Mouse (Mus musculus) embryonic fibroblast, embryonic 13.5 days (primary cell): ENCODE results near the gene Krt82.

Experiments used
- CTCF ChIP-seq: IDR thresholded peaks from 2 replicates; pipeline ENCODE4 v1.5.1; 2011; ENCODE audit warnings: mild to moderate bottlenecking, control low read depth, low read length, moderate library complexity, borderline replicate concordance; ENCODE audit not compliant: insufficient read depth
- POLR2A ChIP-seq: IDR thresholded peaks from 2 replicates; pipeline ENCODE4 v1.6.1; 2011; ENCODE audit warnings: low read depth, mild to moderate bottlenecking, control low read depth, low read length, moderate library complexity

DNA sequence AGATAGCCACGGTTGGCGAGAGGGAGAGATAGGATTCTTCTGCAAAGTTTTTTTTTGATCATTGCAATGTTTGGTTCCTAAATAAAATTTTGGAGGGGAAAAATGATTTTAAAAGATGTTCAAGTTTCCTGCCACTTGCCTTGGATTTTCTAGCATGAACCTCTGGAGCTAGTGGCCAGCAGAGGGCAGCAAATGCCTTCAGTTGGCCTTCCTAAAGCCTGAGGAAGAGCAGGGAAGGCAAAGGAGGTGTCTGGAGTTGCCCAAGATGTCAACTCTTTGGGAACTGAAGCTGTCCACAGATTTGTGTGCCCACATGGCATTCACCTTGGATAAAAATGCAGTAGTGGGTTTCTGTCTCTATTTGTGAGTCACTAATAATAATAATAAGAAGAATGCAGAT is 30.7 kb downstream of the Krt82 start:
- TF ChIP-seq CTCF = peak; percentile 88
- TF ChIP-seq POLR2A = no peak
